22 mouse cellular contexts compared by ENCODE assay signal in genomic region chr12:40348251-40348650, GRCm38 (mm10).
DNase-seq lines count a peak whose midpoint lies in the region; ATAC-seq and TF ChIP-seq lines count a peak whose summit lies in the region.
"Had no signal": no experiment of that assay in that cellular context is flagged by ENCODE, and none has a peak within 500 bp of the region (broad histone marks: within the 10 kb centered on the region; RNA-seq: fewer than 3 reads in every experiment).

No protein-coding gene starts in this region.

- peaks cover 6% of the 10 kb centered on the region; the same call in 1 of the 2 replicates for H3K36me3 ChIP-seq in intestine, postnatal 0 days (ENCODE audit: control insufficient read depth, insufficient read depth)
- no peaks in the 10 kb centered on the region for H3K36me3 ChIP-seq in heart, embryonic 12.5 days
- H3K36me3 ChIP-seq: hindbrain, embryonic 10.5 days; neural tube, embryonic 13.5 days had no signal

- 42% methylated on average over 4 of the region's 4 CpGs for WGBS in intestine, postnatal 0 days
- WGBS in heart, embryonic 12.5 days = 74% methylated on average over 4 of the region's 4 CpGs

- DNase-seq in heart, adult 11 months = peak; percentile 86
- DNase-seq in heart, postnatal 4 days = no peak
- peak; percentile 8 for DNase-seq in urinary bladder, postnatal 25 days (ENCODE audit: low spot score)
- DNase-seq in urinary bladder, postnatal 4 days (ENCODE audit: low spot score in 2 of 2) = no peak
- no peak for DNase-seq in frontal cortex, postnatal 10 days (ENCODE audit: low spot score in 2 of 2)
- DNase-seq in frontal cortex, postnatal 25 days (ENCODE audit: low spot score in 2 of 2) = no peak
- DNase-seq: adrenal gland, postnatal 25 days; cerebellum, adult 9-11 months; embryo, embryonic 11 days; gastrocnemius, postnatal 25 days; kidney, postnatal 10 days; liver, postnatal 0 days; thymus, postnatal 4 days had no signal

- no peak for TF ChIP-seq CTCF in intestine, postnatal 0 days (IDR thresholded peaks at IDR 0.05; ENCODE audit: low read depth)

- H3K4me1 ChIP-seq in intestine, postnatal 0 days (replicated peaks; ENCODE audit: control insufficient read depth, insufficient read depth, low read length) = 0 out of 2 replicates have a peak, but pooled peaks cover 3% of the 10 kb centered on the region
- peaks cover 5% of the 10 kb centered on the region for H3K4me1 ChIP-seq in heart, embryonic 12.5 days (replicated peaks)
- H3K4me1 ChIP-seq: hindbrain, embryonic 10.5 days; limb, embryonic 13.5 days had no signal

- H3K4me3 ChIP-seq in intestine, postnatal 0 days (ENCODE audit: low read depth, low read length) = no peak overlapping the region
- H3K4me3 ChIP-seq in heart, embryonic 12.5 days = no peak overlapping the region
- H3K4me3 ChIP-seq: erythroblast, embryonic 14.5 days; heart, embryonic 13.5 days; hindbrain, embryonic 10.5 days; limb, embryonic 13.5 days; neural tube, embryonic 13.5 days had no signal

- H3K27ac ChIP-seq in intestine, postnatal 0 days (ENCODE audit: low read depth, low read length) = no peak overlapping the region
- H3K27ac ChIP-seq in heart, embryonic 12.5 days (ENCODE audit: poor library complexity, severe bottlenecking) = no peak overlapping the region
- H3K27ac ChIP-seq: heart, embryonic 13.5 days; hindbrain, embryonic 10.5 days; limb, embryonic 13.5 days; neural tube, embryonic 13.5 days had no signal

- H3K9ac ChIP-seq in intestine, postnatal 0 days (ENCODE audit: low read depth, low read length) = no peak overlapping the region
- no peak overlapping the region for H3K9ac ChIP-seq in heart, embryonic 12.5 days
- H3K9ac ChIP-seq: heart, embryonic 13.5 days; limb, embryonic 13.5 days; liver, postnatal 0 days; neural tube, embryonic 13.5 days had no signal

- H3K27me3 ChIP-seq in intestine, postnatal 0 days (replicated peaks; ENCODE audit: control insufficient read depth, insufficient read depth, low read length) = no peaks in the 10 kb centered on the region
- H3K27me3 ChIP-seq in heart, embryonic 12.5 days (replicated peaks) = no peaks in the 10 kb centered on the region
- H3K27me3 ChIP-seq: heart, embryonic 13.5 days; limb, embryonic 13.5 days; neural tube, embryonic 13.5 days had no signal

- peak; percentile 63 for ATAC-seq in intestine, postnatal 0 days
- no peak for ATAC-seq in heart, embryonic 12.5 days (ENCODE audit: insufficient number of reproducible peaks, low FRiP score)
- ATAC-seq: activated CD4-positive, CD25-positive, alpha-beta regulatory T cell, adult 4 months; liver, postnatal 0 days; midbrain, embryonic 16.5 days had no signal

- no peak overlapping the region for H3K4me2 ChIP-seq in intestine, postnatal 0 days (replicated peaks; ENCODE audit: low read depth)
- no peak overlapping the region for H3K4me2 ChIP-seq in heart, embryonic 12.5 days
- H3K4me2 ChIP-seq: heart, embryonic 13.5 days; limb, embryonic 13.5 days; neural tube, embryonic 13.5 days had no signal

- no peaks in the 10 kb centered on the region for H3K9me3 ChIP-seq in intestine, postnatal 0 days (ENCODE audit: control insufficient read depth)
- H3K9me3 ChIP-seq in heart, embryonic 12.5 days (replicated peaks) = no peaks in the 10 kb centered on the region
- H3K9me3 ChIP-seq: heart, embryonic 13.5 days; hindbrain, embryonic 10.5 days; limb, embryonic 13.5 days; neural tube, embryonic 13.5 days had no signal

Comparison
In these comparisons a context has a peak if more than half of its experiments do, and no peak if none do; other contexts are left out.
1. DNase-seq: peak in heart, adult 11 months (single experiment) and urinary bladder, postnatal 25 days (single experiment); none in heart, postnatal 4 days (single experiment), urinary bladder, postnatal 4 days (0 of 2), frontal cortex, postnatal 10 days (0 of 2) and frontal cortex, postnatal 25 days (0 of 2).